Mouse (Mus musculus) C2C12 (cell line): ENCODE results near the gene Racgap1. TPM values are rescaled to one million over a fixed set of nuclear protein-coding genes. Genes with fewer than 3 reads are reported as not detected.

Experiments
- H3K27me3 ChIP-seq: one replicate; pipeline ENCODE4 v1.6.1; 2011; ENCODE audit not compliant: control insufficient read depth, insufficient read depth, insufficient read length
- H3K36me3 ChIP-seq: one replicate; pipeline ENCODE4 v1.6.1; 2011; ENCODE audit not compliant: control insufficient read depth, insufficient read depth
- H3K4me3 ChIP-seq: one replicate; pipeline ENCODE4 v1.5.1; 2011; ENCODE audit warnings: mild to moderate bottlenecking, control low read depth; ENCODE audit not compliant: poor library complexity, insufficient read depth, severe bottlenecking
- H3K79me2 ChIP-seq: one replicate; pipeline ENCODE4 v1.6.1; 2011; ENCODE audit not compliant: control insufficient read depth, insufficient read depth
- H3K79me3 ChIP-seq: one replicate; pipeline ENCODE4 v1.6.1; 2011; ENCODE audit warnings: low read depth, control low read depth
- H3ac ChIP-seq: one replicate; pipeline ENCODE3; 2011; ENCODE audit warnings: low read depth; ENCODE audit not compliant: control insufficient read depth, insufficient read length
- CEBPB ChIP-seq: IDR thresholded peaks from one replicate; pipeline ENCODE4 v1.6.1; 2011; ENCODE audit warnings: low read depth, mild to moderate bottlenecking, control low read depth, moderate library complexity
- CTCF ChIP-seq: IDR thresholded peaks from one replicate; pipeline ENCODE4 v1.5.1; 2011; ENCODE audit not compliant: control insufficient read depth, insufficient read depth, insufficient read length
- FOSL1 ChIP-seq: IDR thresholded peaks from one replicate; pipeline ENCODE4 v1.8.0; 2011; ENCODE audit warnings: mild to moderate bottlenecking, low read length; ENCODE audit not compliant: poor library complexity, insufficient read depth, severe bottlenecking
- MAX ChIP-seq: IDR thresholded peaks from one replicate; pipeline ENCODE4 v1.6.1; 2011; ENCODE audit warnings: mild to moderate bottlenecking, control low read depth
- MYOD1 ChIP-seq: IDR thresholded peaks from one replicate; pipeline ENCODE4 v1.6.1; 2011; ENCODE audit warnings: low read depth; ENCODE audit not compliant: control insufficient read depth, insufficient read length
- MYOG ChIP-seq: IDR thresholded peaks from one replicate; pipeline ENCODE4 v1.6.1; 2011; ENCODE audit not compliant: control insufficient read depth, insufficient read length; ENCODE audit errors: extremely low read depth
- USF1 ChIP-seq: IDR thresholded peaks from one replicate; pipeline ENCODE4 v1.6.1; 2011; ENCODE audit warnings: low read depth, mild to moderate bottlenecking, control low read depth, moderate library complexity
- polyA plus RNA-seq: library from polyadenylated mRNA; unstranded; fragments of >200 nt; fragmentation: generic; extraction: Trizol; gene quantifications from one replicate; pipeline ENCODE4 v1.2.1, GENCODE M21; 2012; ENCODE audit warnings: missing spikeins

Racgap1 gene
- polyA plus RNA-seq, 1 experiment, result 175 TPM

GRCm38 (mm10) chr15:99619821-99620220 is 31.6 kb downstream of the Racgap1 start:
- H3K79me3 ChIP-seq, result no peaks in the 10 kb centered on the region
- TF ChIP-seq MAX (no peak), CEBPB (no peak), FOSL1 (no peak), MYOG (no peak)
- no peaks in the 10 kb centered on the region for H3K27me3 ChIP-seq
- no peak overlapping the region for H3ac ChIP-seq
- H3K4me3 ChIP-seq, result no peak overlapping the region
- H3K36me3 ChIP-seq, result peaks cover 56% of the 10 kb centered on the region
- no peaks in the 10 kb centered on the region for H3K79me2 ChIP-seq

- Histone ChIP-seq H3K36me3 (peaks cover 44% of the 10 kb centered on the region), H3K79me3 (no peaks in the 10 kb centered on the region), H3K27me3 (no peaks in the 10 kb centered on the region), H3K4me3 (no peak overlapping the region), H3ac (no peak overlapping the region), H3K79me2 (no peaks in the 10 kb centered on the region)
- TF ChIP-seq MYOG (no peak), FOSL1 (no peak), CEBPB (no peak), USF1 (no peak), CTCF (no peak), MAX (no peak), MYOD1 (no peak)
Measured at GRCm38 (mm10) chr15:99618595-99618994, 32.9 kb downstream of the Racgap1 start.

GRCm38 (mm10) chr15:99615246-99615645 is 36.2 kb downstream of the Racgap1 start:
- TF ChIP-seq MAX (no peak), CEBPB (no peak), MYOG (no peak), USF1 (no peak), MYOD1 (no peak), CTCF (no peak), FOSL1 (no peak)
- Histone ChIP-seq H3K27me3 (no peaks in the 10 kb centered on the region), H3K79me2 (no peaks in the 10 kb centered on the region), H3K4me3 (no peak overlapping the region), H3ac (no peak overlapping the region), H3K79me3 (no peaks in the 10 kb centered on the region), H3K36me3 (peaks cover 11% of the 10 kb centered on the region)

GRCm38 (mm10) chr15:99614753-99615152 is 36.7 kb downstream of the Racgap1 start:
- Histone ChIP-seq H3ac (no peak overlapping the region), H3K4me3 (no peak overlapping the region), H3K27me3 (no peaks in the 10 kb centered on the region), H3K36me3 (peaks cover 7% of the 10 kb centered on the region), H3K79me2 (no peaks in the 10 kb centered on the region), H3K79me3 (no peaks in the 10 kb centered on the region)
- no peak for TF ChIP-seq FOSL1
- TF ChIP-seq MYOD1, result peak; percentile 9

GRCm38 (mm10) chr15:99614273-99614672 is 37.2 kb downstream of the Racgap1 start:
- H3K4me3 ChIP-seq, result no peak overlapping the region
- no peak for TF ChIP-seq MYOG
- no peak for TF ChIP-seq CEBPB
- no peak for TF ChIP-seq MYOD1
- TF ChIP-seq CTCF, result no peak
- TF ChIP-seq USF1, result no peak
- H3K36me3 ChIP-seq, result peaks cover 2% of the 10 kb centered on the region
- no peaks in the 10 kb centered on the region for H3K79me2 ChIP-seq
- H3ac ChIP-seq, result no peak overlapping the region
- H3K27me3 ChIP-seq, result no peaks in the 10 kb centered on the region
- no peaks in the 10 kb centered on the region for H3K79me3 ChIP-seq

GRCm38 (mm10) chr15:99611563-99611962 is 39.9 kb downstream of the Racgap1 start:
- TF ChIP-seq MYOG, result no peak
- no peak for TF ChIP-seq MAX
- no peak for TF ChIP-seq FOSL1
- no peak for TF ChIP-seq CEBPB
- no peak for TF ChIP-seq MYOD1
- TF ChIP-seq USF1, result no peak
- no peak for TF ChIP-seq CTCF
- no peaks in the 10 kb centered on the region for H3K27me3 ChIP-seq
- no peak overlapping the region for H3K4me3 ChIP-seq
- H3K79me2 ChIP-seq, result no peaks in the 10 kb centered on the region
- H3ac ChIP-seq, result no peak overlapping the region
- no peaks in the 10 kb centered on the region for H3K36me3 ChIP-seq
- H3K79me3 ChIP-seq, result no peaks in the 10 kb centered on the region
